Mouse (Mus musculus) kidney, postnatal 4 days (tissue): Measurements from ENCODE around the gene Polr2f.

Experiments used
- DNase-seq, 2 experiments: peaks; one replicate each; pipeline ENCODE4 v3.0.0; 2021; ENCODE audit warnings: mixed read lengths in 2 of 2

The Polr2f gene

GRCm38 (mm10) chr15:79122119-79122518, 18.7 kb upstream of the Polr2f start:
- DNase-seq = no peak

DNA sequence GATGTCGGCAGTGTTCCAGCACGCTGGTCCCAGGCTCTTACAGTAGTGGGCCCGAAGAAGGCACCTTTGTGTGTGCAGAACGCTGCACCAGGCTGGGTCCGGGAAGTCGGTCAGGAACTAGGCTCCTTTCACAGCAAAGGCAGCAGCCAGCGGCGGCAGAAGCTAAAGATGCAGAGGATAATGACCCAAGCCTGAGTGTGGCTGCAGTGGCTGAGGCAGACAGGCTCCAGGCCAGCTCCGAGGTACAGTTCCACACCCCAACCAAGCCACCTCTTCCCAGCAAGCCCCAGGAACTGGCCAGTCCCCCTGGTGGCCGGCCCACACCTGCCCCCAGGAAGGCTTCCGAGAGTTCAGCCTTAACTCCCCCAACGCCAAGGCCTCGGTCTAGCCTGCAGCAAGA, 18.3 kb upstream of the Polr2f start:
- no peak for DNase-seq

GRCm38 (mm10) chr15:79123751-79124150, 17.1 kb upstream of the Polr2f start:
- no peak for DNase-seq

- no peak for DNase-seq
Measured at GRCm38 (mm10) chr15:79124331-79124875, 16.4 kb upstream of the Polr2f start.

DNA sequence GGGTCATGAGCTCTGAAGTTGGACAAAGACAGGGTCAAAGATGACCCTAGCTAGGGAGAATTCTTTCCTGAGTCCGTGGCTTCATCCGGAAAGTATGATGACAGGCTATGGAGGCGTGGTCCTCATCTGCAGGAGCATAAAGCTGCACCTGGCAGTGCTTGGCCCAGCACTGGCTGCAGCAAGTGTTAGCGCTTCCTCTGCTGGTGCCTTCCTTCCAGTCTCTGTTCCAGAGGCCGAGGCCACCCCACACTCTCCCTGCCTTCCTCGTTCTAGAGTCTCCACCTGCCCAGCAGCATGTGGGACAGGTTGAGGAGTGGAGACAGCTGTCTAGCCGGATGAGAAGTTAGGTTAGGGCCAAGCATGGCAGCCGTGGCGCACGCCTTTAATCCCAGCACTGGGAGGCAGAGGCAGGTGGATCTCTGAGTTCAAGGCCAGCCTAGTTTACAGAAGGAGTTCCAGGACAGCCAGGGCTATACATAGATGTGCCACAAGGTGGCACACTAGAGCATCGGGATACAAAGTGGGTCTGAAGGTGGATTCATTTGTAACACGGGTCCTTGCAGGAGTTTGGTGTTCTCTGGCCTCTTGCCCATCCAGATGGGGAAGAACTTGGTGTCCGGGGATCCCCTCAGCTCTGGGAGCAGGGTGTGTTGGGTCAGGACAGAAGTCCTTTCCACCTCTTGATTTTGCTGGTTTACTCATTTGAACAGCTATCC, 14.4 kb upstream of the Polr2f start:
- DNase-seq = peak; percentile 71 to 74

- DNase-seq = no peak
Measured at GRCm38 (mm10) chr15:79127101-79127500, 13.7 kb upstream of the Polr2f start.

GRCm38 (mm10) chr15:79128208-79128607, 12.6 kb upstream of the Polr2f start:
- DNase-seq = no peak

- DNase-seq = peak in 1 of 2 experiments; percentile 38
Measured at GRCm38 (mm10) chr15:79129311-79129710, 11.5 kb upstream of the Polr2f start.

- DNase-seq = peak in 1 of 2 experiments; percentile 54
Measured at GRCm38 (mm10) chr15:79130782-79131181, 10.0 kb upstream of the Polr2f start.

DNA sequence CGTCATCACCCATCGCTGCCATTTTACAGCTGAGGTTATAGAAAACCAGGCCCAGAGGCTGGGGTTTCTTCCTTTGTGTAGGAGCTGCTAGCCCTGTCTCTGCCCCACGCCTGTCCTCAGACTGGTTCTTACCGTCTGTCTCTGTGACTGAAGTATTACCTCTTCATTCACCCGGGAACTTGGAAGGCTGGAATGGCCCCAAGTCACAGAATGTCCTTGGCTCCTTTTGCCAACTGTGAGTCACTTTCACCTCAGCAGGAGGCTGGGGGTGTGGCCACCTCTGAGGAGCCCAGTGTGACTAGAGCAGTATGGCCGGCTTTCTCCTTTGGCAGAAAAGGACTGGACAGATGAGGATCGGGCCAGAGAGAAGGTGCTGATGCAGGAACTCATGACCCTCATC, 9.4 kb upstream of the Polr2f start:
- peak in 1 of 2 experiments; percentile 49 for DNase-seq

DNA sequence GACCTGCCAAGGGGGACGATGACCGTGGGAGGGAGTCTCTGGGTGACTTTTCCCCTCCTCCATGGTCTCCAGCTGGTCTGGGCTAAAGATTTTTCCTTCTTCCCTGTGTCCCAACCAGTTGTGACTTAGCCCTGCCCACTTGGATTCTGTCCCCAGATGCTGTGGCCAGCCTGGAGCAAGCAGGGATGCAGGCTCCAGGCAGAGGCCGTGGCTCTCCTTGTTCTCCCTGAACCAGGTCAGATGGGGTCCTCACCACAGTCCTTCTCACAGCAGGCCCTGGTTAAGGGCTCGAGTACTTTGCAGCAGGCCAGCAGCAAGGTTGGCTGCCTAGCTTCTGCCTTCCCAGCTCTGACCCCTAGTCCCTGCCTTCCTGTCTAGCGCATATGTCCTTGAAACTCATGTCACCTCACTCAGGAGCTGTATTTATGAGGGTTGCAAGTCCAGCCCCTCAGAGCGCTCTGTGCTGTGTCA, 7.6 kb upstream of the Polr2f start:
- peak; percentile 50 to 63 for DNase-seq

DNA sequence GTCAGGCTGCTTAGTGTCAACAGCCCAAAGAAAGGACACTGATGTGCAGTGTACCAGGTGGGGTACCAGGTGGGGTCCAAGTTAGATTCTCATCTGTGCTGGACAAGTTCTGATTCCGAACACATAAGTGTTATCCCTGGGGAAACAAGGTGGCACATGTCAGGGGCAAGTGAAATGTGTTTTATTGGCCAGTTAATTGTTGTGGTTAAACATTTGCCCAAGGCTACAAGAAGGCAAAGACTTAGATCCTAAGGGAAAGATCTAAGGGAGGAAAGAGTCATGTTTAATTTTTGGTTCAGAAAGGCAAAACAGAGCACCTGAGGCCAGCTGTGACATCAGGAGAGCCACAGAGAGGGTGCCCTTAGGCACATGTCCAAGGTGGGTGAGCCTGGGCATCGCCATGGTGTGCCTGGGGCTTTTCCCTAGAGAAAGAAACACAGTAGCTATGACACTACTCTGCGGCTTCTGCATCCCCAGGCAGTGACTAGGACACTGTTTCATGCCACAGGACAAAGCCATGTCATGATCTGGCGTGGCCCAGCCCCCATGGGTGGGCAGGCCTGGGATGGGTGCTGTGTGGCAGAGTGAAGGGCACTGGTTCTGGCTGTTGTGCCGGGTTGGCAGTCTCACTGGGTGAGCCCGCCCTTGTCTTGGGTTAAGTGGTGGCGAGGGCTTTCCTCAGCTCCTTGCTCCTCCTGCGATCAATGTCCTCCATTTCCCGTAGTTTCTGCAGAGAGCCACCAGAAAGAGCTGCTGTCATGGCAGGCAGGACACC, 6.1 kb upstream of the Polr2f start:
- DNase-seq = no peak

DNA sequence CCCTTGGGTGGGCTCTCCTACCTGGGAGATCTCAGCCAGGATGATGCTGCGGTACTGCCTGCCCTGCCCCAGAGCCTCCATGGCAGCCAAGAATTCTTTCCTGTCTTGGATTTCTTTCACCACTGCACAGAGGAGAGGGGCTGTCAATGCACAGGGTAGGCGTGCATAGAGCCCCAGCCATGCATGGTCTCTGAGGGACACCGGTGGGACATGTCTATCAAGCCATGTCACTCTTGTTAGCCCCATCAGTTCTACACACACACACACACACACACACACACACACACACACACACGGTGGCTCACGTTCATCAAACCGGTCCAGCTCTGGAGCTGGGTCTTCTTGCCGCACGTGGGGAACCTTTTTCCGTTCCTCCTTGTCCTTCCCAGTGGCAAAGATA, 5.5 kb upstream of the Polr2f start:
- no peak for DNase-seq

GRCm38 (mm10) chr15:79135783-79136575, 4.8 kb upstream of the Polr2f start:
- peak; percentile 36 to 48 for DNase-seq

DNA sequence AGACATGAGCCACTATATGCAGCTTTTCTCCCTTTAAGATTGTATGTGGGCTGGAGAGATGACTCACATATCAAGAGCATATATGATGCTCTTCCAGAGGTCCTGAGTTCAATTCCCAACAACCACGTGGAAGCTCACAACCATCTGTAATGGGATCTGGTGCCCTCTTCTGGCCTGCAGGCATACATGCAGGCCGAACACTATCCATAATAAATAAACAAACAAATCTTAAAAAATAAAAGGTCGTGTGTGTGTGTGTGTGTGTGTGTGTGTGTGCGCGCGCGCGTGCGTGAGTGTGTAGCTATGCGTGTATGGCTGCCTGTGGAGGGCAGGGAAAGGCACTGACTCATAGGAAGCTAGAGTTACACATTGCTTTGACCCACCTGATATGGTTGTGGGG, 1.2 kb upstream of the Polr2f start:
- DNase-seq = no peak

- DNase-seq = no peak
Measured at GRCm38 (mm10) chr15:79141566-79141917, 733 bp downstream of the Polr2f start.

GRCm38 (mm10) chr15:79143316-79143715, 2.5 kb downstream of the Polr2f start:
- no peak for DNase-seq

GRCm38 (mm10) chr15:79144021-79144420, 3.2 kb downstream of the Polr2f start:
- no peak for DNase-seq

DNA sequence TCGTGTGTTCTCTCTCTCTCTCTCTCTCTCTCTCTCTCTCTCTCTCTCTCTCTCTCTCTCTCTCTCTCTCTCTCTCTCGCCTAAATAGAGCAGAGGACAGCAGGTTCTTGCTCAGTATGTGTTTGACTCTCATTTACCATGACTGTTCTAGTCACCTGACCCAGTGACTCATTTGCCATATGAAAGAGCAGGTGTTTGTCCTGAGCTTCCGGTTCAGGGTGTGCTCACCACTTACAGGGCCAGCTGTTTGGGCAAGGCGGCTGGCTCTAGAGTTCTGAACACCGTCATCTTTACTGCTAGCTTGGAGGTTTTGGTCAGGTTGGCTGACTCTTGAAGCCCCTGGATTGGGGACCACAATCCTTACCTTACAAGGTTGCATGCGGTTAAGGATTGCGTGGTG, 4.7 kb downstream of the Polr2f start:
- no peak for DNase-seq

DNA sequence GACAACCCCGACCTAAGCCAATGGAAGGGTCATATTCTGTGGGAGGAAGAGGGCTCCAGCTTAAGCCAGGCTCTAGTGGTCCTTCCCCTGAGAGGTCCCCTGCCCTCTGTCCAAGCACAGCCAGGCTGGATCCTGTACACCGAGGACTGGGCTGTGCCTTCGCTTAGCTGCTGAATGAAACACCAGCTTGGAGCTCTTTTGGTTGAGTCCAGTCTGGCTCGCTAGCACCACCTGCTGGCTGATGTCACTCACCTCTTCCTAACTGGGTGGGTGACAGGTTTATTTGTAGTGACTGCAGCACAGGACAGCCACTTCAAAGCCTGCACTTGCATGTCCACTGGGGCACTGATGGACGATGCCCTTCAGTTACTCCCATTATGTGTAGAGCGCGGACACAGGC, 7.7 kb downstream of the Polr2f start:
- DNase-seq = peak; percentile 93 to 95

- DNase-seq = no peak
Measured at GRCm38 (mm10) chr15:79151881-79152280, 11.1 kb downstream of the Polr2f start.

GRCm38 (mm10) chr15:79152709-79153108, 11.9 kb downstream of the Polr2f start:
- DNase-seq = no peak

DNA sequence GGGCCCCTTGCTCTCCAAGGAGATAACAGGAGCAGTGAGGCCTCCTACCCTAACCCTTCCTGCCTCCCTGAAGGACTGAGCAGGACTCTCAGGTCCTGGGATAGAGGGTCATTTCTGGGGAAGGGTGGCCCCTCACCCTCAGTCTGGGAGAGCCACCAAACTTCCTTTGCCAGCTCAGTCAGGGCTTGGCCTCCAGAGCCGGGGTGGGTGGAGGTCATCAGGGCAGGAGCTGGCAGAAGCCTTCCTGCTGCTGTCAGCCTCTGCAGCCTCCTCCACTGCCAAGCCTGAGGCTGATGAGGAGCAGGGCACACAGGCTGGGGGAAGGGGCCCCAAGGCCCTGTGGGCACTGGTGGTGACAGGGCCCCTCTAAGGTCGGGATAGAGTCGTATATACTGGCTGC, 14.8 kb downstream of the Polr2f start:
- no peak for DNase-seq
